Mouse (Mus musculus) adrenal gland (tissue): Measurements from ENCODE around the gene Gm48552.

Source experiments
- intact Hi-C: fragments of 180-260 bp; cut with DNase I; formaldehyde crosslinking; loops from one replicate; pipeline ENCODE4 v1.15.1; 2025
- long read RNA-seq, 2 experiments: library from polyadenylated mRNA; unstranded; transcript quantifications; one replicate each; pipeline ENCODE4 v2.0.0; 2020; ENCODE audit warnings: borderline replicate concordance in 1 of 2; ENCODE audit not compliant: insufficient replicate concordance in 1 of 2

Gm48552 gene
- long read RNA-seq, experiment 1, partial matches to known transcripts: 0 of 1 reads
- long read RNA-seq, experiment 1, other reads (novel, unspliced or antisense): 0 of 1 reads
- long read RNA-seq, experiment 2, partial matches to known transcripts: 0 of 1 reads
- long read RNA-seq, experiment 2, other reads (novel, unspliced or antisense): 0 of 1 reads

GRCm38 (mm10) chr10:81388505-81389055, at the start of gene Gm48552:
Gm48552 (plus strand) TSS chr10:81389005.
- intact Hi-C loops: no loop called here

GRCm38 (mm10) chr10:81340551-81341332, 48.1 kb upstream of the Gm48552 start:
- intact Hi-C loops: loop anchor here (5.0 kb wide), 1 partner anchor 48 kb away; the partner anchor contains the start of genes Pip5k1c and Tjp3

DNA sequence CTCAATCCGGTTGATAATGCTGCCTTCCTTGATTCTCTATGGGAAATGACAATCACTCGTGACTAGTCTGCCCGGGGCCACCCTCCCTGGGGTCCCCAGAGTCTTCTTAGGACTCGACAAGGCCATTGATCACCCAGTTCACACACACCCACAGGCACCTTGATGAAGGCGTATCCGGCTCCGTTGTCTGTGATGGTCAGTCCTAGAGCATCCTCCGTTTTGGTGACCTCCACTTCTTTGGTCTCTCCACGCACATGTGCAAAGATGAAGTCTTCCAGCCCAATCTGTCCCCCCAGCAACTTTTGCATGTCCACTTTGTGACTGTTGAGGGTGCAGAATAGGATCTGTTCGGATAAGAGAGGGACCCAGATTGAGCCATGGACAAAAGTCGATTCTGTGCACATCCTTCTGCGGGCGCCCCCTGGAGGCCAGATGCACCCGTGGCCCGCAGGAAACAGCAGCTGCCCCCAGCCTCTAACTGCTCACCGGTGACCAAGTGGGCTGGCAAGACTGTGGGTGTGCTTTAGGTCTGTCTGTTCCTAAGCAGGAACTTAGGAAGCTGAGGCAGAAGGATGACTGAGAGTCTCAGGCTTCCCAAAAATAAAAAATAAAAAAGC, 47.4 kb upstream of the Gm48552 start:
- intact Hi-C loops: loop anchor here (5.0 kb wide), 1 partner anchor 49 kb away; the partner anchor contains the start of genes Pip5k1c and Tjp3

DNA sequence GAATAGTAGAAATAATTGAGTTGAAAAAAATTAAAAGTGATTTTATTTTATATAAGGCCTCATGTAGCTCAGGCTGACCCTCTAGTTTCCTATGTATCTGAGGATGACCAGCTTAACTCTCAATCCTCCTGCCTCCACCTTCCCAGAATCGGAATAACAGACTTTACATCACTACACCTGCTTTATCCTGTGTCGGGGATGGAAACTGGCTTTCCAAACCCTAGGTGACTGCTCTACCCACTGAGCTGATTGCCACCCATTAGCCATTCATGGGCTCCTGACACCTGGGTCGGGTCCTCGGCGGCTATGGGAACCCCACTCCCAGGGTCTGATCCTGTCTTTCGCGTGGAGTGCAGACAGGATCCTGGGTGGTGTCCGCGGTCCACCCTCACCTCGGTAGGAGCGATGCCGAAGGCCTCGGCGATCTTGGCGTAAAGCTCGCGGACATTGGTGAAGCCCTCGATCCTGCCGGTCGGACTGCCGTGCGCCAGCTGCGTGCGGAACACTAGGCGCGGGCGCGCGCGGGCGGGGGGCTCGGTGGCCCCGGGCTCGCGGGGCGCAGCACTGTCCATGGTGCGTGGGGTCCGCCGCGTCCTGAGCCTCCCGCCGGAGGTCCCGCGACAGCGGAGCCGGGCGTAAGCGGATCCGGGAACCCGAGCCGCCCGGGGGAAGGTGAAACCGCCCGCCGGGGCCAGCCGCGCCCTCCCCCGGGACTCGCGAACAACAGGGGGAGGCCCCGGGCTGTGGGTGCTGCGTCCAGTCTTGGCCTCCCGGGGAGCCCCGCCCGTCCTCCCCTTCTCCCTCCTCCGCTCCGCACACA, 45.9 kb upstream of the Gm48552 start, which contains the start of gene Gipc3:
Gene Gipc3, minus strand, starts transcription at position 581 of the 820 bp plus-strand sequence.
- intact Hi-C loops: loop anchor here (5.0 kb wide), 1 partner anchor 51 kb away; the partner anchor contains the start of genes Pip5k1c and Tjp3

- intact Hi-C loops: loop anchor here (5.0 kb wide), 1 partner anchor 52 kb away; the partner anchor contains the start of genes Pip5k1c and Tjp3
Observed at GRCm38 (mm10) chr10:81344421-81345161, 44.2 kb upstream of the Gm48552 start.

- intact Hi-C loops: no loop called here
Observed at GRCm38 (mm10) chr10:81345162-81345534, 43.7 kb upstream of the Gm48552 start.

- intact Hi-C loops: no loop called here
Observed at GRCm38 (mm10) chr10:81346453-81347067, 42.2 kb upstream of the Gm48552 start.

DNA sequence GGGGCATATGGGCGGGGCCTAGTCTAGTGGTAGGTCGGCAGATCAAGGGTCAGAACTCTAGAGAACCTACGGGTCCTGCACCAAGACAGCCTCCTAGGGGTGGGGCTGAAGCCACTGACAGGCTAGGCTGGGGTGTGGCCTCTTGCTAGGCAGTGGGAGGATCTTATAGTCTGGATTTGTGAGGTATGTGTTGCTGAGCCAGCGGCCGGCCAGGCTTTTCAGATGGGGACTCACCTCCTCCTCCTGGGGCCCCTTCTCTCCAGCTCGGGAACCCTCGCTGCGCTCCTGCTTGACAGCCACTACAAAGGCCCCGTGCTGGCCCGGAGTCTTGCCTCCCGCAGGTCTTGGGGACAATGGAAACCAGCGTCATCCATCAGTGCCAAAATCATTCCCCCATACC, 39.7 kb upstream of the Gm48552 start:
- intact Hi-C loops: no loop called here

DNA sequence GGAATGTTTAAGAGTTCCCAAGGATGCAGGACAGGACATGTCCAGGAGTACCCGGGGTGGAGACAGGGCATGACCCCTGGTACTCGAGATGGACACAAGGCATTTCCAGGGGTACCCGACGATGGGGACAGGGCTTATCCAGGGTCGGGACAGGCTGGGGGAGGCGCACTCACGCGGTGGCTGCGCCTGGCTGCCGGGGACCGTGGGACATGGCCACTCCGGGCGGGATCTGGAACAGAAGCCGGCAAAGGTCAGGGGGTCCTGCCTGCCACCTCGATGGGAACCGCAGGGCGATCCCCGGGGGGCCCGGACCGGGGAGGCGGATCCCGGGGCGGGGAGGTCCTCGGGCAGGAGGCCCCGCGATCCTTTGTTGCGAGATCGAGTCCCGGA, 38.8 kb upstream of the Gm48552 start:
- intact Hi-C loops: no loop called here

GRCm38 (mm10) chr10:81350351-81351063, 38.3 kb upstream of the Gm48552 start, which contains the start of gene Hmg20b:
Hmg20b (minus strand) TSS chr10:81350480.
- intact Hi-C loops: no loop called here

GRCm38 (mm10) chr10:81351678-81352291, 37.0 kb upstream of the Gm48552 start:
- intact Hi-C loops: no loop called here

DNA sequence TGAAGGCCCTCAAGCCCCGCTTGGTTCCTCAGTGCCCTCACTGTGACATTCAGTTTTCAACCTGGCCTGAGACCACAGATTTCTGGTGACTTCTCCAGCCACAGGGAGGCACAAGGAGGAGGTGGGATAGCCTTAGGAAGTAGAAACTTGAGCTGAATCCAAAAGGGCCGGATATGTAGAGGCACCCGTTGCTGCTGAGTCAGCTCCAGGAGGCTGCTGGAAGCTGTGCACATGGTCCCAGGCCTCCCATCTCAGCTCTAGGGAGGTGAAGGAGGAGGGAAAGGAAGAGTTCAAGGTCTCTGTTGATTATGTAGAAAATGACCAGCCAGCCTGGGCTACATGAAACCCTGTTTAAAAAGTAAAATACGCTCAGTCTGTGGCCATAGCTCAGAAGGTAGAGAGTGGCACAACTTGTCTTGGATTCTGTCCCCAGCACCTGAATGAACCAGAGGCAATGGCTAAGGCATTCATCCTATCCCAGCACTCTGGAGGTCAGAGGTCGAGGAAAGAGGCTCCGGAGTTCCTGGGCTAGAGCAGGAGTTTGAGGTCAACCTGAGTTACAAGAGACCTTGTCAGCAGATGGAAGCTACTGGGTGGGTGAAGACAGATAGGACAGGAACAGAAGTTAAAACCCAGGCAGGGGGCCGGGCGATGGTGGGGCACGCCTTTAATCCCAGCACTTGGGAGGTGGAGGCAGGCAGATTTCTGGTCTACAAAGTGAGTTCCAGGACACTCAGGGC, 33.9 kb upstream of the Gm48552 start:
- intact Hi-C loops: no loop called here

GRCm38 (mm10) chr10:81355533-81355932, 33.3 kb upstream of the Gm48552 start:
- intact Hi-C loops: no loop called here

DNA sequence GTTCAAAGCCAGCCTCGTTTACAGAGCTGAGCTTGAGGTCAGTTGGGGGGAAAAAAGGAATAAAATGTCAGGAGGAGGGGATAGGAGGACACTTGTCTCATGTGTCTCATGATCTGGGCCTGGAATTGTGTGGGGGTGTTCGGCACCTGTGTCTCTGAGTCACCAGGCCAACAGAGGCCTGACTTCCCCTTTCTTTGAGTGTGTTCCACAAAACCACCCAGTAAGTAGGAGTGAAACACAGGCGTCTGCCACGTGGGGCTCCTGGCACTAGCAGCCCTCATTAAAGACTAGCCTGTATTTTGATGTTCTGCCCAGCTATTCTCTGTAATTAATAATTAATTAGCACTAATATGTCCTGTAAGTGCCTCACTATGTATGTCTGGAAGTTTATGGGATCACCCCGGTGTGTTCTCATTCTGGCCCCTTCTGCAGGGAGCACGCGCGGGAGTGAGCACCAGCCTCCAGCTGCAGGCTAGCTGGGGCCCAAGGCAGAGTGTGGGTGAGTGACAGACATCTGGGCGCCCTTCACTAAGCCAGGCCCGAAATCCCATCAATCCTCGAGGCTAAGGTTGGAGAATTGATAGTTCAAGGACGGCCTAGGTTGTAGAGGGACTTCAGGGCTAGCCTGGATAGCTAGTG, 32.3 kb upstream of the Gm48552 start:
- intact Hi-C loops: no loop called here

- intact Hi-C loops: no loop called here
Observed at GRCm38 (mm10) chr10:81356991-81357844, 31.6 kb upstream of the Gm48552 start, which contains the start of gene Mfsd12. Mfsd12 (plus strand) TSS chr10:81357491.

DNA sequence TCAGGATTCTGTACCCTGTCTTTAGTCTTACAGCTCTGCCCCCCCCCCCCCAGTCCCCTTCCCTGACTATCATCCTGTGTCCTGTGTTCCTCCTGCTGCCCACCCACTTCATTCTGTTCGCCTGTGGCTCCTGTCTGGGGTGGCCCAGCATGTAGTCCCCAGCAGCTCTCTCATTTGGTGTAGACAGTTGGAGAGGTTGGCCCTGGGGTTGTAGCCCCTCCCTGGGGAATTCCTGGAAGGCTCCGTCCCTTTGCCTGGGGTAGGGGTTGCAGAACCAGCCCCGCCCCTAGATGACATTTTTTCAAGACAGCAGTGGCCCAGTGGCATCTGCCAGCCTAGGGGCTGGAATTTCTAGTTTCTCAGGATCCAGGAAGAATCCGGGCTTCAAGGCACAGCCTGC, 30.6 kb upstream of the Gm48552 start:
- intact Hi-C loops: no loop called here
